Mouse (Mus musculus) kidney, adult 2 months (tissue): ENCODE data around the gene Ssu2.

Source experiments
- CTCF ChIP-seq: fragments of 200-500 bp; conservative IDR thresholded peaks from 2 replicates; pipeline ENCODE4 v1.5.1; 2011; ENCODE audit warnings: low read depth, mild to moderate bottlenecking, control low read depth, low read length, moderate library complexity, mixed read lengths; ENCODE audit not compliant: insufficient read depth, insufficient read length
- POLR2A ChIP-seq: fragments of 200-500 bp; IDR thresholded peaks from one replicate; pipeline ENCODE4 v1.6.1; 2011; ENCODE audit warnings: low read depth, low read length, control low read depth

DNA sequence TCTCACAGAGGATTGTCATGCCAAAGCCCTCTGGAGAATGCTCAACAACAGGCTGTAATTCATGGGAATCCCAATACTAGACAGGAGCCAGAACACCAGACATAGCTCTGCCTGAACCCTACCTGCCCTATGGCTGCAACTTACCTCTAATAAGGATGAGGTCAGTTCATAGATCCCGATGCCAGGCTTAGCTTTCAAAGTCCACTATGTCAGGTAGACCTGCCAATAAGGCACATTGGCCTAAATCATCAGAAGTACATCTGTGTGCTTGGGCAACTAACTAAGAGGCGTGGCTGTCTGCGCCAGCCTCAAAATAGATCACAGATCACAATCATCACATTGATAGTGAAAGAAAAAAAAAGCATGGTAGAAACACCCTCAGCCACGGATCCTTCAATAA, 68.4 kb downstream of the Ssu2 start:
- no peak for TF ChIP-seq CTCF
- no peak for TF ChIP-seq POLR2A
